Mouse (Mus musculus): ENCODE measurements at regions not wholly inside any gene's neighbourhood (a gene's known extent, or its start where the extent isn't known, plus 50 kb on each side); places are given as distances from the start of the nearest gene placed in this dataset.
A peak's percentile ranks its signal among the peaks of the same experiment; 100 is the strongest.

DNA sequence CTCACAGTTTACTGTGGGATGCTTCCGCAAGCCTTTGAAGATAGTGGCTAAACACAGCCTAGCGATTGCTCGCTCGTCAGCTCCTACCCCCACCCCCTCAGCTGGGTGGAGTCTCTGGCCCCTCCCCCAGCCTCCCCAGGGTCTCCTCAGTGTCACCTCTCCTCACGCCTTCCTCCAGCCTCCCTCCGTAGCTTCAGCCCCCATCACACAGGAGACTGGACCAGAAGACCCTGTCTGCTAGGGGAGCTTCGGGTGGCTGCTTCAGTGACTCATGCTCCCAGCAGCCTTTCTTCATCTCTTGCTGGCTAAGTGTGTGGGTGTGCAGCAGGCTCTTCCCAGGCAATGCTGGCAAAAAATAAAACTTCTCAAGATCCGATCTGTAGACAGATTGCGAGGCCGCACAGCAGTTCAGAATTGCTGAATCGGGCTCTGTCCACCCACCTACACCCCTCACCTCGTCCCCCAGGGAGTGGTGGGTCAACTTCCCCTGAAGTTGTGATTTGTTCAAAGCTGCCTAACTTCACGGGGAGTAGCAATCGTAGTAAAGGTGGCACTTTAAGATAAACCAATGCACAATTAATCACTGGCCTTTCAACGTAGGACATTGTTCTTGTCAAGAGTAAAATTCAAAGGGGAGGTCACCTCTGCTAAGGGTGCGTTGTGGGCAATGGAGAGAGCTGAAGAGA lies 61.2 kb upstream of the Ankrd28 start:
- peak; percentile 73 for DNase-seq (ENCODE audit: low spot score)

DNA sequence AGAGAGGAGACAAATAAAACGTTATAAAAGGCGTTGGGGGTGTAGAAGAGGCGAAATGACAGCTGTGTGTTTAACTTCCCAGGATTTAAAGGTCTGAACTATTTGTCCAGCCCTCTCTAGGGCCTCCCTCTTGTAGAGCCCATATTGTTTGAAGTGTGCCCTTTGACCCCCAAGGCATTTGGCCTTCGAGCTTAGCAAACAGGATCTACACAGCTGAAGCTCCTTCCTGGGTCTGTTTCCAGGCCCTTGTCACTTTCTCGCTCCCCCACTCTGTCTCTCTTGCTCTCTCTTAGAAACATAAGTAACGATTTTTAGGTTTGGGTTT lies 61.7 kb upstream of the Ankrd28 start:
- peak; percentile 93 for DNase-seq (ENCODE audit: low spot score)

GRCm38 (mm10) chr14:31896500-31896899 lies 66.0 kb upstream of the Ankrd28 start:
- DNase-seq (ENCODE audit: low spot score), result peak; percentile 55

DNA sequence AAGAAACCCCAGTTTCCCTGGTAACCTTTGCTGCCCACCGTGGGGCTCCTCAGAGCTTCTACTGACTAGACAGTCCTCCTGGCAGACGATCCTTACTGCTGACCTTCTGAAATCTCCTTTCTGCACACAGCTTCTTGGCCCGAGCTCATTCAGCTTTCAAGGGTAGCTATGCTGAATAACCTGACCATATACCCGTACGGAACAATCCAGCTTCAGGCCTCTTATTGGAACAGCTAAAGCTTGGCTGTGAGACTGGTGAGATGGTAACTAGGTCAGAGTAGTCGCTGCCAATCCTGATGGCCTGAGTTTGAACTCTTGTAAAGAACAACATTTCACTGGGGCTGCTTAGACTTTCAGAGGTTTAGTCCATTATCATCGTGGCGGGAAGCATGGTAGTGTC lies 69.1 kb upstream of the Ankrd28 start:
- DNase-seq (ENCODE audit: low spot score), result no peak

GRCm38 (mm10) chr14:31899906-31900305 lies 69.5 kb upstream of the Ankrd28 start:
- no peak for DNase-seq (ENCODE audit: low spot score)

- no peak for DNase-seq (ENCODE audit: low spot score)
Observed at GRCm38 (mm10) chr14:31901901-31902300, 71.5 kb upstream of the Ankrd28 start.

DNA sequence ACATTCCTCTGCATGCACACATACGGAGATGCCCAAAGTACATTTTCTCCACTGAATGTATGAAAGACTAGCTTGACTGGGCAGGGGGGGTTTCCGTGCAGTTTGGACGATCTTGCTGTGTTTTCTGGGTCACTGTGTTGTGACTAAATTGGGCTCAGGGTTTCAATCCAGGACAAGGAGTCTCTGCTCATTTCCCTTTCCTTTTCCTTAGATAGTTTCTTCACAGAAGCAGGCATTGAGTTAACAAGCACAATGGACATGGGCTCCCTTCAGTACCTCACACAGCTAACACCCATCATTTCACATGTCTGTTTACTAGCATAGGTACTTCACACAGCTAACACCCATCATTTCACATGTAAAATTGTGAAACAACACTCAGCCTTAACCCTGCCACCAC lies 73.2 kb upstream of the Ankrd28 start:
- DNase-seq (ENCODE audit: low spot score), result no peak

DNA sequence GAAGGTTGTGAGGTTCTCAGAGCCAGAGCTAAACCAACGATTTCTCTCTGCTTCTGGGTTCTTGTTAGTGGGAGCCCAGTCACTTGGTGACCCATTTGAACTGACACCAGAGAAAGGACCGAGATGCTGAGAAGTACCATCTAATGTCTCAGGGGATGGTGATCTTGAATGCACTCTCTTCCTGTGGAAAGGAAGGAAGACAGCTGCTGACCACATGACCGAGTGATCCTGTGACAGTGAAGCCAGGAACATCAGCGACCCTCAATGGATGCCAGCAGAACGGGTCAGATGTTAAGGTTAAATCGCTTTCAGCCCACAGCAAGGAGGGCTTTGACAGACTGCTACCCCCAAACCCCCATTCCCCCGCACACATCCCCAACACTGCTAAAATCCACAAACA lies 78.1 kb upstream of the Ankrd28 start:
- no peak for DNase-seq (ENCODE audit: low spot score)

- DNase-seq (ENCODE audit: low spot score), result no peak
Observed at GRCm38 (mm10) chr14:31909291-31909690, 78.8 kb upstream of the Ankrd28 start.

GRCm38 (mm10) chr14:31910809-31911208 lies 80.4 kb upstream of the Ankrd28 start:
- DNase-seq (ENCODE audit: low spot score), result no peak

DNA sequence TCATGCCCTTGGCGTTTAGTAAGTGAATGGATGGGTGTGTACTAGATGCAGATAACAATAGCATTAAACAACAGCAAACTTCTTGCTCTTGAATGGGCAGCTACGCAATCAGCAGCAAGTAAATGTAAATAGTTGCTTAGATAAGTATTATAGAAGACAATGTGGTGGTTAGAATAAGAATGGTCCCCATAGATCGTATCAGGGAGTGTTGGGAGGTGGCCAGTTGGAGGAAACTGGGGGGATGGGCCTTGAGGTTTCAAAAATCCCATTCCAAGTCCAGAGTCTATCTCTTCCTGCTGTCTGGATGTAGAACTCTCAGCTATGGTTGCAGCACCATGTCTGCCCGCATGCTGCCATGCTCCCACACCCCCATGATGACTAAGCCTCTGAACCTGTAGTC lies 88.0 kb upstream of the Ankrd28 start:
- DNase-seq (ENCODE audit: low spot score), result no peak

DNA sequence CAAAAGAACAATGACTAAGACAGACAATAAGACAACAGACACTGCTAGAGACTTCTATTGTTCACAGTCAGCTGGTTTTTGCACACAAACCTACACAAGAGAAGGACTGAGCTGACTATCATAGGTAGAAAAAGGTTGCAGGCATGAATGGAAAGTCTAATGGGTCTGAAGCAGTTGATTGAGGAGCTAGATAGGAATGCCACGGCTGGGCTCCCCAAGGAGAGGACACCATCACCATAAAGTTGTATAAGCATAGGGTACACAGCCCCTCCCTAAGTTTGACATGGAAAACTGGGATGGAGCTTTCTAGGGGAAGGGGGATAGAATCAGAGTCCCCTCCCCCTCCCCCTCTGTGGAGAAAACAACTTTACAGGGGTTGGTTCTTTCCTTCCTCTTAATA lies 88.5 kb upstream of the Ankrd28 start:
- DNase-seq (ENCODE audit: low spot score), result no peak

DNA sequence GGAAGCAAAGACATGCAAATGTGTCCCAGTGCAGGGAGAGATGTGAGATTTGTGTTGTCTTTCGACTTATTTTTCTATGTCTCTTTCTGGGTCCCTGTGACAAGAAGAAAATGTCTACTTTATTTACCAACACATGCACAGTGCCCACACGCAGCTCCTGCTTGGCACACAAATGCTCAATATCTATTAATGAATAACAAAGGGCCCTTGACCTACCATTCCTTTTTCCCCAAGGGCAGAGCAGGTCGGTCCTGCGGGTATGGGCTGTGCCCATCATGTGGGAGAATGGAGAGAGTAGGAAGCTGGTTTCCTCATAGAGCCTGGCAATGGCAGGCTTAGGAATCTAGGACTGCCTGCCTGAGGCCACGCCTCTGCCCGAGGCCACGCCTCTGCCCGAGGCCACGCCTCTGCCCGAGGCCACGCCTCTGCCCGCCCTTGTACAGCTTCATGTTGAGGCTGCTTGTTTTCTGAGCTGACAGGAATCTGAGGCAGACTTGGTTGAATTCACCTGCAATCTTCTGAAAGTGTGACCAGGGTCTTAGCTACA lies 98.8 kb upstream of the Ankrd28 start:
- DNase-seq (ENCODE audit: low spot score), result no peak

DNA sequence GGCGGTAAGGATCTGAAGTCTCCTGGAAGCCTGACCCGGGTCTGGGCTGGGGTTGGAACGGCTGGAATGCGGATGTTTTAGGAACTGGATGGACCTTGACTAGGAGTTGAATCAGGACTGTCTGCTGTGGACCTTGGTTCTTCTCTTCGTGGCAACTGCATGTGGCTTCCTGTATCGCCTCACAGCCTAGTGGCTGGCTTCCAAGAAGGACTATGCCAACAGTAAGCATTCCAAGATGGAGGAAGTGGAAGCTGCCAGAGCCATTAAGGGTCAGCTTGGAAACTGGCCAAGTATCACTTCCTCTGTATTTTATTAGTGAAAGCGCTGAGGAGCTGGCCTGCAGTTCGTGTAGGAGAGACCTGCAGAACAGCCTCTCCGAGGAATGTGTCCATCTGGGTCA lies 98.4 kb upstream of the Galnt15 start:
- DNase-seq (ENCODE audit: low spot score), result no peak

- no peak for DNase-seq (ENCODE audit: low spot score)
Observed at GRCm38 (mm10) chr14:31931971-31932370, 96.8 kb upstream of the Galnt15 start.

- DNase-seq (ENCODE audit: low spot score), result peak; percentile 70
Observed at GRCm38 (mm10) chr14:31933441-31933840, 95.3 kb upstream of the Galnt15 start.

- peak; percentile 88 for DNase-seq (ENCODE audit: low spot score)
Observed at GRCm38 (mm10) chr14:31933841-31934271, 94.9 kb upstream of the Galnt15 start.

DNA sequence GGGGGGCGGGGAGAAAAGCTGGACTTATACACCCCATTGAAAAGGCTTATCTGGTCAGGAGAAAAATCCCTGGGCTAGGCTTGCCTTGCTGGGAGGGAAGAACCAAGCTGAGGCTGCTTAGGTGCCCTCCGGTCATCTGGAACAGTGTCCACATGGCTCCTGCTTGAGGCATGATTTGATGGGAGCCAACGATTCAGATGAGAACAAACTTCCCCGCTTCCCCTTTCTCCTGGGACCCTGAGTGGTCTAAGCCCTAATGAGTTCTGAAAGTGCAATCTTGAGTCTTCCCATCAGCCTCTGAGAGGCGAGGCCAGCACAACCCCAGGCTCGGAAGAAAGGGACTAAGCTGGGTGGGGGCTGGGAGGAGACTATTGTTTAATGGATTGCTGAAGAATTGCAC lies 94.5 kb upstream of the Galnt15 start:
- peak; percentile 71 for DNase-seq (ENCODE audit: low spot score)

GRCm38 (mm10) chr14:31934771-31935170 lies 94.0 kb upstream of the Galnt15 start:
- DNase-seq (ENCODE audit: low spot score), result no peak

DNA sequence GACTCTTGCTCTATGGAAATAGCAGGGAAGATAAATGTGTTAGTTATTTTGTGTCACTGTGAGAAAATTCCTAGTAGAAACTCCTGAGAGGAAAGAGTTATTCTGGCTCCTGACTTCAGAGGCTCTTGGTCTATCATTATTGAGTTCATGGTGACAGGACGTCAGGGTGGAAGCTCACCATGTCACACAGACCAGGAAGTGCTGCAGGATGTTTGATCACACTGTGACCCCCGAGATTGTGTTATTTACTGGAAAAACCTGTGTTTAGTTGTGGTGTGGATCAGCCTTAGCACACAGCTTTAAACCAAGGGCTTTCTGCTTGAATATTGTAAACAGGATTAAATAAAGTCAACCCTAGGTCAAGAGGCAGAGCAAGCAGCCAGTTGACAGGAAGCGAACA lies 93.4 kb upstream of the Galnt15 start:
- DNase-seq (ENCODE audit: low spot score), result no peak

DNA sequence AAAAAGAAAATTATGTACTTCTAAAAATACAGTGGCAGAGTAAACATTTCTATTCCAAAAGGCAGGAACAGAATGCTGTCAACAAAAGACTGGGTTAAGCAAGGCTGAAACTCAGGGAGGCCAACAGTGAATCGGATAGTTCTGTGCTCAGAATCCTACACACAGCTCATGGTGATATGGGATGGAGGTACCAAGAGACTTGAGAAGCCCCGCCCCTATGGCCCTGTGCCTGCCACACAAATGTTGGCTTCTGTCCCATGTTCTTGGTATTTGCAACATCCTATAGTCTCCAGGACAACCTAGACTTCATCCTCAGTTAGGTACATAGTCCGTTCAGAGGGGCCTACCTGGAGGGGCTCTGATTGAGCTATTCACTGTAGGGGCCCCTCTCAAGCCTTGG lies 92.2 kb upstream of the Galnt15 start:
- DNase-seq (ENCODE audit: low spot score), result no peak

- DNase-seq (ENCODE audit: low spot score), result no peak
Observed at GRCm38 (mm10) chr14:31940900-31941299, 87.9 kb upstream of the Galnt15 start.

- peak; percentile 21 for DNase-seq (ENCODE audit: low spot score)
Observed at GRCm38 (mm10) chr14:31942266-31942960, 86.4 kb upstream of the Galnt15 start.

DNA sequence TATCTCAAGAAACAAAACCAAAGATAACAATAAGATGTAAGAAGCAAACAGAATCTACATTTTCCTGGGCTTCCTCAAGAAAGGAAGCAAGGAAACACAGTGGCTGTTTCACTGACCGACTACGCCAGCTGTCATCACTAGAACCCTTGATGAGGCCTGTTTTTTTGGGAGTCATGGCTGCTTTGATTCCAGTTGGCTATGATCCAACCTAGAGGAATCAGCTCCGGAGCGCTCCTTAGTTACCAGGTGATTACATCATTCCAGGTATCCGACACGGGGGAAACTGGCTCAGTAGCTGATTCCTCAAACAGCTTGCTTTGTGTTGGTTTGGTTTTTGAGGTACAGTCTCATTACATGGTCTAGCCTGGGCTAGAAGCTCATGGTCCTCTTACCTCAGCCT lies 84.1 kb upstream of the Galnt15 start:
- DNase-seq (ENCODE audit: low spot score), result no peak

All from embryo, embryonic 10 days (tissue).